In genomic region chr3:28165598-28165997, GRCm38 (mm10) we compare ENCODE assay signal across 8 mouse cellular contexts.
A peak's percentile ranks its signal among the peaks of the same experiment; 100 is the strongest.
DNase-seq lines count a peak whose midpoint lies in the region; ATAC-seq and TF ChIP-seq lines count a peak whose summit lies in the region.

No protein-coding gene starts in this region.

- no peaks in the 10 kb centered on the region for H3K36me3 ChIP-seq in intestine, postnatal 0 days (ENCODE audit: control insufficient read depth, insufficient read depth)
- no peaks in the 10 kb centered on the region for H3K36me3 ChIP-seq in midbrain, postnatal 0 days (ENCODE audit: insufficient read depth, low read length)

- no peak overlapping the region for H3K4me3 ChIP-seq in intestine, postnatal 0 days (ENCODE audit: low read depth, low read length)
- H3K4me3 ChIP-seq in midbrain, postnatal 0 days (ENCODE audit: low read depth, low read length) = no peak overlapping the region

- intact Hi-C loops in left cerebral cortex, postnatal 25 days (cut with DNase I) = loop anchor here (1.0 to 5.0 kb wide), 3 partner anchors 247 to 581 kb away; no protein-coding TSS in a partner anchor

- no peaks in the 10 kb centered on the region for H3K27me3 ChIP-seq in intestine, postnatal 0 days (replicated peaks; ENCODE audit: control insufficient read depth, insufficient read depth, low read length)
- no peaks in the 10 kb centered on the region for H3K27me3 ChIP-seq in midbrain, postnatal 0 days (ENCODE audit: insufficient read depth, low read length)

- no peak overlapping the region for H3K27ac ChIP-seq in intestine, postnatal 0 days (ENCODE audit: low read depth, low read length)
- no peak overlapping the region for H3K27ac ChIP-seq in midbrain, postnatal 0 days (ENCODE audit: low read depth, low read length)

- no peak overlapping the region for H3K9ac ChIP-seq in intestine, postnatal 0 days (ENCODE audit: low read depth, low read length)
- no peak overlapping the region for H3K9ac ChIP-seq in midbrain, postnatal 0 days (replicated peaks; ENCODE audit: low read length, poor library complexity, severe bottlenecking)

- 0 out of 2 replicates have a peak, but pooled peaks have one; percentile 19 for ATAC-seq in intestine, postnatal 0 days
- ATAC-seq in midbrain, postnatal 0 days (ENCODE audit: low FRiP score) = peak; percentile 52; the same call in 1 of the 2 replicates

- no peak overlapping the region for H3K4me2 ChIP-seq in intestine, postnatal 0 days (replicated peaks; ENCODE audit: low read depth)
- H3K4me2 ChIP-seq in midbrain, postnatal 0 days (ENCODE audit: low read depth, low read length, poor library complexity, severe bottlenecking) = no peak overlapping the region

- H3K4me1 ChIP-seq in intestine, postnatal 0 days (replicated peaks; ENCODE audit: control insufficient read depth, insufficient read depth, low read length) = no peaks in the 10 kb centered on the region
- no peaks in the 10 kb centered on the region for H3K4me1 ChIP-seq in midbrain, postnatal 0 days (ENCODE audit: insufficient read depth, low read length)

- peak; percentile 88 for DNase-seq in 416B (ENCODE audit: low read depth)
- DNase-seq in Muller cell, postnatal 12 days (ENCODE audit: inconsistent ontology term) = peak; percentile 41
- peak; percentile 69 for DNase-seq in cerebellum, adult 8-10 months
- peak; percentile 32 to 67 for DNase-seq in frontal cortex, postnatal 10 days (ENCODE audit: low spot score in 2 of 2)
- DNase-seq in left cerebral cortex, postnatal 25 days (ENCODE audit: low spot score in 2 of 2) = peak; percentile 82 to 87
- peak; percentile 91 for DNase-seq in midbrain, postnatal 0 days (ENCODE audit: low spot score)
- DNase-seq in thymus, postnatal 25 days = peak; percentile 66

- peak; percentile 94 for TF ChIP-seq CTCF in intestine, postnatal 0 days (IDR thresholded peaks at IDR 0.05; ENCODE audit: low read depth)
- TF ChIP-seq CTCF in midbrain, postnatal 0 days (IDR thresholded peaks at IDR 0.05) = peak; percentile 92

- no peaks in the 10 kb centered on the region for H3K9me3 ChIP-seq in intestine, postnatal 0 days (ENCODE audit: control insufficient read depth)
- no peaks in the 10 kb centered on the region for H3K9me3 ChIP-seq in midbrain, postnatal 0 days (ENCODE audit: low read length)

- 0% methylated on average over 1 of the region's 1 CpGs for WGBS in intestine, postnatal 0 days
- 0% methylated on average over 1 of the region's 1 CpGs for WGBS in midbrain, postnatal 0 days

Comparison
In these comparisons a context has a peak if more than half of its experiments do, and no peak if none do; other contexts are left out.
1. DNase-seq: peak in every context shown above with its lines; median percentile 91 in midbrain, postnatal 0 days; 88 in 416B; 84 in left cerebral cortex, postnatal 25 days; 69 in cerebellum, adult 8-10 months; 66 in thymus, postnatal 25 days; 50 in frontal cortex, postnatal 10 days; 41 in Muller cell, postnatal 12 days.